In the genomic region with DNA sequence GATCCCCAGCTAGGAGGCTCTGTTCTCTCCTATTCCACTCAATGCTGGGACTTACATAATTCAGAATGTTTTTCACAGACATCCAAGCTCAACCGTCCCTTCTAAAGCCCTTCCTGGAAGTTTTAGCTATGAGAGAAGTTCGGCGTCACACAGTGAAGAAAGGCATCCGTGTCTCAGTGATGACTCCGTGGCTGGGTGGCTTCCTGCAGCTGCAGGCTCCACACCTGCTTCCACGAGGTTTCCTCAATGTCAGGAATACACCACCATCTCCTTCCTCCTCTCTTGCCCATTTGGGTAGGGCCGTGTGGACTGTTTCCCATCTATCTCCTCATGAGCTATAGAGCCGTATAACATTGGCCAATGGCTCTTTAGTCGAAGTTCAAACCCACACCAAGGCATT, we compare ENCODE assay signal across 21 mouse cellular contexts. TPM values are rescaled to one million over a fixed set of nuclear protein-coding genes. Genes with fewer than 3 reads are reported as not detected.
DNase-seq lines count a peak whose midpoint lies in the region; ATAC-seq and TF ChIP-seq lines count a peak whose summit lies in the region.
"Had no signal": no experiment of that assay in that cellular context is flagged by ENCODE, and none has a peak within 500 bp of the region (broad histone marks: within the 10 kb centered on the region; RNA-seq: fewer than 3 reads in every experiment).

No protein-coding gene starts in this region.

- no peak for DNase-seq in heart, adult 8-10 months (ENCODE audit: low spot score)
- no peak for DNase-seq in lung, embryonic 14.5 days
- DNase-seq in lung, postnatal 36 days: no peak
- peak; percentile 28 for DNase-seq in naive thymus-derived CD4-positive, alpha-beta T cell, adult 2 months (ENCODE audit: low read depth)
- DNase-seq in thymus, postnatal 25 days: peak; percentile 48
- no peak for DNase-seq in cerebellum, postnatal 4 days (ENCODE audit: low spot score in 2 of 2)
- DNase-seq: adrenal gland, postnatal 10 days; cerebellum, adult 11 months; cerebellum, postnatal 10 days; gastrocnemius, postnatal 10 days; kidney, adult 18-20 months; right cerebral cortex, postnatal 4 days had no signal

- 0 out of 2 replicates have a peak, but pooled peaks cover 4% of the 10 kb centered on the region for H3K27me3 ChIP-seq in heart, embryonic 13.5 days (replicated peaks)
- H3K27me3 ChIP-seq in lung, embryonic 14.5 days (ENCODE audit: insufficient read depth, low read length): no peaks in the 10 kb centered on the region
- H3K27me3 ChIP-seq in hindbrain, embryonic 13.5 days: 0 out of 2 replicates have a peak, but pooled peaks cover 2% of the 10 kb centered on the region
- H3K27me3 ChIP-seq: embryonic facial prominence, embryonic 13.5 days; liver, embryonic 12.5 days; Patski had no signal

- H3K4me3 ChIP-seq in heart, embryonic 13.5 days: no peak overlapping the region
- no peak overlapping the region for H3K4me3 ChIP-seq in lung, embryonic 14.5 days (ENCODE audit: low read depth, low read length)
- H3K4me3 ChIP-seq in hindbrain, embryonic 13.5 days: no peak overlapping the region
- H3K4me3 ChIP-seq: embryonic facial prominence, embryonic 13.5 days; liver, embryonic 12.5 days had no signal

- no peaks in the 10 kb centered on the region for H3K36me3 ChIP-seq in heart, embryonic 13.5 days
- H3K36me3 ChIP-seq in lung, embryonic 14.5 days (ENCODE audit: insufficient read depth): no peaks in the 10 kb centered on the region
- no peaks in the 10 kb centered on the region for H3K36me3 ChIP-seq in hindbrain, embryonic 13.5 days
- H3K36me3 ChIP-seq: embryonic facial prominence, embryonic 13.5 days; liver, embryonic 12.5 days had no signal

- peak overlapping the region; percentile 58 for H3K27ac ChIP-seq in heart, embryonic 13.5 days (replicated peaks)
- peak overlapping the region; percentile 54 for H3K27ac ChIP-seq in lung, embryonic 14.5 days (ENCODE audit: low read depth)
- no peak overlapping the region for H3K27ac ChIP-seq in hindbrain, embryonic 13.5 days
- H3K27ac ChIP-seq: embryonic facial prominence, embryonic 13.5 days; kidney, postnatal 0 days; liver, embryonic 12.5 days had no signal

- WGBS in heart, embryonic 13.5 days: 72% methylated on average over 9 of the region's 9 CpGs
- 69% methylated on average over 9 of the region's 9 CpGs for WGBS in lung, embryonic 14.5 days
- WGBS in hindbrain, embryonic 13.5 days: 90% methylated on average over 9 of the region's 9 CpGs

- no peak for ATAC-seq in heart, embryonic 13.5 days (ENCODE audit: extremely low read depth, insufficient number of reproducible peaks, low FRiP score, low TSS enrichment)
- ATAC-seq in lung, embryonic 14.5 days (ENCODE audit: insufficient read depth): no peak
- no peak for ATAC-seq in hindbrain, embryonic 13.5 days (ENCODE audit: low FRiP score)
- ATAC-seq: forebrain, embryonic 14.5 days; hindbrain, embryonic 16.5 days; liver, embryonic 12.5 days; midbrain, embryonic 16.5 days; Patski had no signal

- H3K9ac ChIP-seq in heart, embryonic 13.5 days: no peak overlapping the region
- H3K9ac ChIP-seq in lung, embryonic 14.5 days: no peak overlapping the region
- H3K9ac ChIP-seq in hindbrain, embryonic 13.5 days: no peak overlapping the region
- H3K9ac ChIP-seq: embryonic facial prominence, embryonic 13.5 days; liver, embryonic 12.5 days had no signal

- H3K4me1 ChIP-seq in heart, embryonic 13.5 days: peaks cover 26% of the 10 kb centered on the region
- H3K4me1 ChIP-seq in lung, embryonic 14.5 days (ENCODE audit: insufficient read depth): peaks cover 8% of the 10 kb centered on the region; the same call in 1 of the 2 replicates
- H3K4me1 ChIP-seq in hindbrain, embryonic 13.5 days (replicated peaks): peaks cover 27% of the 10 kb centered on the region
- H3K4me1 ChIP-seq: liver, embryonic 12.5 days had no signal

- H3K4me2 ChIP-seq in heart, embryonic 13.5 days: no peak overlapping the region
- no peak overlapping the region for H3K4me2 ChIP-seq in lung, embryonic 14.5 days
- no peak overlapping the region for H3K4me2 ChIP-seq in hindbrain, embryonic 13.5 days
- H3K4me2 ChIP-seq: embryonic facial prominence, embryonic 13.5 days; liver, embryonic 12.5 days had no signal

- H3K9me3 ChIP-seq in heart, embryonic 13.5 days: no peaks in the 10 kb centered on the region
- H3K9me3 ChIP-seq in lung, embryonic 14.5 days (ENCODE audit: low read depth, low read length): no peaks in the 10 kb centered on the region
- H3K9me3 ChIP-seq in hindbrain, embryonic 13.5 days: no peaks in the 10 kb centered on the region
- H3K9me3 ChIP-seq: embryonic facial prominence, embryonic 13.5 days; liver, embryonic 12.5 days had no signal

- no peak for TF ChIP-seq CTCF in lung, embryonic 14.5 days (IDR thresholded peaks at IDR 0.05; ENCODE audit: low read depth)

RNA-seq across cellular contexts. Expression of gene Trp53i11, which starts 56.1 kb away (rescaled TPM):
- 24.5 TPM in 2 replicates for polyA plus RNA-seq in heart, embryonic 13.5 days (2015; fragmentation: Nextera tagmentation; extraction: Ambion mirVana)
- total RNA-seq in heart, adult 8-10 months (2022): 10 to 100 TPM; 14.0 to 37.8 (median 23.2) TPM
- polyA plus RNA-seq in lung, embryonic 14.5 days (2014; fragmentation: Nextera tagmentation; extraction: Ambion mirVana): 46.7 and 51.1 TPM in 2 replicates
- 109 and 110 TPM in 2 replicates for polyA plus RNA-seq in hindbrain, embryonic 13.5 days (2015; fragmentation: Nextera tagmentation; extraction: Ambion mirVana)

Comparison
In these comparisons a context has a peak if more than half of its experiments do, and no peak if none do; other contexts are left out.
1. DNase-seq: peak in naive thymus-derived CD4-positive, alpha-beta T cell, adult 2 months (single experiment) and thymus, postnatal 25 days (single experiment); none in heart, adult 8-10 months (single experiment), lung, embryonic 14.5 days (single experiment), lung, postnatal 36 days (single experiment) and cerebellum, postnatal 4 days (0 of 2).